Mouse (Mus musculus): ENCODE data around the gene Igf2r. TPM values are rescaled to one million over a fixed set of nuclear protein-coding genes. Genes with fewer than 3 reads are reported as not detected.
A peak's percentile ranks its signal among the peaks of the same experiment; 100 is the strongest.

Igf2r gene
- polyA plus RNA-seq, 1 experiment from 2014 or later = 45.0 TPM

DNA sequence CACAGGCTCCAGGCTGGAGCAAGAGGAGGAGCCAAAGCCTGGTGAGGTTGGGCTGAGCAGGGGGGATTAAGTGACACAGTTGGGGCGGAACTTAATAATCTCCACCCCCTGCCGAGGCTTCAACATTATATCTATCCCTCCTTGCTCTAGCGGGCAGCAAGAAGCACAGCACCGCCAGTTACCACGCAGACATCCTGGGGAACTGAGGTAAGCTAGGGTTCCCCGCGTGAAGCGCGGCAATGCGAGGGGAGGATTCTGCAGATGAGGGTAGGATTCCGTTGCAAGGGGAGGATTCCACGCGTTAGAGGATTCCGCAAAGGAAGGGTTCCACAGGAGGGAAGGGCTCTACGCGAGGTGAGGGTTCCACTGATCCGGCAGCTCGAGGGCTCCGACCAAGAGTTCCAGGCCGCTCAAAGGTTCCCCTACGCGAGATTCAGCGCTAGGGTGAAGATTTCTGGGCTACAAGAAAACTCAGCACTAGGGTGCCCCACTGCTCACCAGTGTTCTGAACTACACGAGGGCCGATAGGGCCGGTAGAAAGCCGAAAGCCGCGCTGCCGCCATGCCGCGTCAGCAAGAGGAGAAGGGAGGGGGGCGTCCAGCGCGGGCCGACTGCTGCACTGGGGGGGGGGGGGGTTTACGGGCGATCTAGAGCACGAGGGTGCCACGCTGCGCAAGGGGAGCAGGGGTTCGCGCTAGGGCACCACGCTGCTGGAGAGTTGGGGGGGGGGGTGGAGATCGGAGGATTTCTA is 28.1 kb downstream of the Igf2r start:
- Histone ChIP-seq H3K36me3 (peaks cover 89% of the 10 kb centered on the region), H3K4me1 (peaks cover 45% of the 10 kb centered on the region), H3K9me3 (peaks cover 18% of the 10 kb centered on the region), H3K27me3 (no peaks in the 10 kb centered on the region), H3K27ac (peak overlapping the region; percentile 92), H3K4me2 (peak overlapping the region; percentile 46; the same call in 1 of the 2 replicates), H3K4me3 (peak overlapping the region; percentile 60), H3K9ac (peak overlapping the region; percentile 44)
- WGBS = 55% methylated on average over 45 of the region's 45 CpGs
- peak; percentile 78; the same call in 1 of the 2 replicates for ATAC-seq (ENCODE audit: insufficient number of reproducible peaks, low FRiP score, low TSS enrichment, low read depth)

DNA sequence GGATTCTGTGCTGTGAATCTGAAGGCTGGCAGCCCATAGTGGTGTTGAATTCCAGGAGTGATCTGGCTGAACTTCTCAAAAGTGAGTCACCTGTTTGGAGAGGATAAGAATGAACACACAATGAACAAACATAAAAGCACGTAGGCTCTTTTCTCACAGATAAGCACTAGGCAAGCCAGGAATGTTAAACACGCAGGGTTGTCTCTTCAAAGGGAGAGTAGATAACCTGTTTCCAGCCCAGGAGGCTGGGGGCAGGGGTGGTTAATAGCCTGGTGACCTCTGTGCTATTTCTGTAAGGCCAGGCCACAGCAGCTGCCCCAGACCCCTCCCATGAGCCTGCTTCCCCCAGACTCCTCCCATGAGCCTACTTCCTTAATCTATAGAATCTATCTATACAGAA is 29.1 kb downstream of the Igf2r start:
- peaks cover 52% of the 10 kb centered on the region for H3K4me1 ChIP-seq
- H3K4me3 ChIP-seq = no peak overlapping the region
- H3K27ac ChIP-seq = peak overlapping the region; percentile 92
- H3K9me3 ChIP-seq = peaks cover 18% of the 10 kb centered on the region
- H3K4me2 ChIP-seq = no peak overlapping the region
- H3K27me3 ChIP-seq = no peaks in the 10 kb centered on the region
- H3K36me3 ChIP-seq = peaks cover 84% of the 10 kb centered on the region
- no peak overlapping the region for H3K9ac ChIP-seq
- 42% methylated on average over 2 of the region's 2 CpGs for WGBS
- no peak for ATAC-seq (ENCODE audit: insufficient number of reproducible peaks, low FRiP score, low TSS enrichment, low read depth)

DNA sequence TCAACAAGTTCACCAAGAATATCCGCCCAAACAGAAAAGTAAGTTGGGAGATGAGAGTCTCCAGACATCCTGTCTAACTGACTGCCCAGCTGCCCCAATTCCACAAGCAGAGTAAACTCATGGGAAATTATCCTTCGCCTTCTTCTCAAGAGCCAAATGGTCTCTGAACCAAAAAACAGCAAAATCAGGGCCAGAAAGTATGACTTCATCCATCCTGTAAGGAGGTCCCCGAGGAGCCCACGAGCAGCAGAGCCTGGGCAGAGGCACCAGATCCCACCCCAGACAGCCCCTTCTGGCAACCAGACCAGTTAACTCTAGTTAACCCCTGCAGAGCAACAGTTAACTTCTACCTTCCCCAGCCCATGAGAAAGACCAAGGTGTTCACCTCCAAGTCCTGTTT is 29.9 kb downstream of the Igf2r start:
- Histone ChIP-seq H3K9me3 (peaks cover 18% of the 10 kb centered on the region), H3K27me3 (no peaks in the 10 kb centered on the region), H3K4me3 (no peak overlapping the region), H3K4me1 (peaks cover 56% of the 10 kb centered on the region), H3K9ac (no peak overlapping the region), H3K36me3 (peaks cover 76% of the 10 kb centered on the region), H3K27ac (peak overlapping the region; percentile 92), H3K4me2 (no peak overlapping the region; the same call in 1 of the 2 replicates)
- 37% methylated on average over 4 of the region's 4 CpGs for WGBS
- ATAC-seq (ENCODE audit: insufficient number of reproducible peaks, low FRiP score, low TSS enrichment, low read depth) = no peak

DNA sequence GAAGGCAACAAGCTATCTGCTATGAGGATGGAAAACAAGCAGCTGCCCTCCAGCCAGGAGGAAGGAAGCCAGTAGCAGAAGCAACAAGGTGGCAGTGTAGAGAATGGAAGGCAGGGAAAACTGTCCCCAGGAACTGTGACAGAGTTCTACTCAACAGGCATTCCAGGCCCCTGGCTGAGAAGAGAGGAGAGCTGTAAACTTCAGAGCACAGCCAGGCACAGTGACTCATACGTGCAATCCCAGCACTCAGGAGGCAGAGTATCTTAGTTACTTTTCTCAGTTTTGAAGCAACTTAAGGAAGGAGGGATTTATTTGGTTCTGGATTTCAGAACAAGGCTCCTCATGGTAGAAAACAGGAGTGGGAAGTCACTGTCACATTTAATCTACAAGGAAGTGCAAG is 31.5 kb downstream of the Igf2r start:
- 34% methylated on average over 1 of the region's 1 CpGs for WGBS
- Histone ChIP-seq H3K36me3 (peaks cover 64% of the 10 kb centered on the region), H3K27me3 (no peaks in the 10 kb centered on the region), H3K4me3 (no peak overlapping the region), H3K9ac (no peak overlapping the region), H3K4me1 (peaks cover 54% of the 10 kb centered on the region), H3K9me3 (peaks cover 16% of the 10 kb centered on the region), H3K4me2 (no peak overlapping the region), H3K27ac (peak overlapping the region; percentile 92)
- no peak for ATAC-seq (ENCODE audit: insufficient number of reproducible peaks, low FRiP score, low TSS enrichment, low read depth)

DNA sequence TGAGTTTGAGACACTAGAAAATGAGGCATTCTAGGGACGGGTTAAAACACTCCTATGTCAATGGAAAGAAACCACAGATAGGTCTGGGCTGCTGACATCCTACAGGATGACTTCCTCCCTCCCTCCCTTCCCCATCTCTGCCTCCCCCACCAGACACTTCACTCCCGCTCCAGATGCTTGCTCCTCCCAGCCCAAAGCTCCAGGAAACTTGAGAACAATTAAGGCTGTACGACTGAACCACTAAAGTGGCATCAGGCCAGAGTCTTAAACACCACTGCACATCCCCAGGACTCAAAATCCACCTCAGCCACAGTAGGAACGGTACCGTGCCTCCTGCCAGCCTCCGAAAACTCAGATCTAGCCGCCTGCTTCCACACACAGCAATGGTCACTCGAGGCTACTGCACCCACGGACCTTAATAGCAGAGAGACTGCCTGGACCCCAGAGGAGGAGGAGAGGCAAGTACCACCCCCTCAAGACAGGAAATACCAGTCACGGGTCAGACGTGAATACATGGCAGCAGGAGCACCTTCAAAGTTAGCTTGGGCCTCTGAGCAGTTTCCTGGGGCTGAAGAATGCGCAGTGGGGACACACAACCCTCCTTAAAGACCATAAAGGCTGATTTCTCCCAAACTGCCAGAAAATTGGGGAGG is 35.1 kb downstream of the Igf2r start:
- H3K27ac ChIP-seq = peak overlapping the region; percentile 82
- no peaks in the 10 kb centered on the region for H3K9me3 ChIP-seq
- peaks cover 51% of the 10 kb centered on the region; the same call in 1 of the 2 replicates for H3K36me3 ChIP-seq
- peak overlapping the region; percentile 31; the same call in 1 of the 2 replicates for H3K4me2 ChIP-seq
- no peak overlapping the region for H3K4me3 ChIP-seq
- no peak overlapping the region for H3K9ac ChIP-seq
- no peaks in the 10 kb centered on the region for H3K27me3 ChIP-seq
- peaks cover 39% of the 10 kb centered on the region for H3K4me1 ChIP-seq
- no peak for ATAC-seq (ENCODE audit: insufficient number of reproducible peaks, low FRiP score, low TSS enrichment, low read depth)
- 16% methylated on average over 12 of the region's 12 CpGs for WGBS

DNA sequence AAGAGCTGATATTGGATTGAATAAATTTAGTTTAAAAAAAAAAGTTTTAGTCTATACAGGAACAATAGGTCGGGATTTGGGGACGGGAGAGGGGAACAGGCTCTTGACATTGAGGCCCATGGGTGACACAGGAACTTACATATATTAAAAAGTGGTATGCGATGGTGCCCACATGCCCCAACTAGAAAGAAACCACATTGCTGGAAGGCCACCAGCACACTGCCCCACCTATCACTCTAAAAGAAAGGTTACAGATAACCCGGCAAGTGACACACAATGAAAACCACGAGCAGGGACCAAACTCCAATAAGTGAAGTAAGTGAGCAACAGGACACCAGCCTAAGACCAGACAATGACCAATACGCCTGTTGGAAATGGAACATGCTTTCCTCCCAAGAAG is 36.3 kb downstream of the Igf2r start:
- Histone ChIP-seq H3K4me1 (peaks cover 38% of the 10 kb centered on the region), H3K4me3 (no peak overlapping the region), H3K27ac (no peak overlapping the region), H3K9ac (no peak overlapping the region), H3K4me2 (no peak overlapping the region), H3K27me3 (no peaks in the 10 kb centered on the region), H3K9me3 (no peaks in the 10 kb centered on the region), H3K36me3 (peaks cover 42% of the 10 kb centered on the region; the same call in 1 of the 2 replicates)
- WGBS = 88% methylated on average over 6 of the region's 6 CpGs
- ATAC-seq (ENCODE audit: insufficient number of reproducible peaks, low FRiP score, low TSS enrichment, low read depth) = no peak

DNA sequence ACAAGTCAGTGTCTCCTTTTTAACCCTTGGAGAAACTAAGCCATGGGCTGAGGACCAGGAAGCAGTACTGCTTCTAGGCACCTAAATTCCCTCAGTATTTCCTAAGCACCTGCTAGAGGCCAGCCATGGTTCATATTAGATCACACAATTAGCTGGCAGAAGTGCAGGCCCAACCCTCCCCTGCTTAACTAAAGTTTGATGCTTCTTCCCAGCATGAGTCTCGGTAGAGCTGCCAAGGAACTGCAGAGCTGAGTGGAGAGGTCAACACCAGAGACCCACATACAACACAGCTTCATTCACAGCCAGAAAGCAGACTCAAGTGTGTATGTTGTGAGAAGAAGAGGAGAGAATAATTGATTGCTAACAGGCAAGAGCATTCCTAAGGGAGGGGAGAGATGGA is 40.9 kb downstream of the Igf2r start:
- ATAC-seq (ENCODE audit: insufficient number of reproducible peaks, low FRiP score, low TSS enrichment, low read depth) = no peak
- no peak overlapping the region for H3K4me3 ChIP-seq
- peaks cover 28% of the 10 kb centered on the region for H3K36me3 ChIP-seq
- whole genome bisulfite sequencing = 39% methylated on average over 1 of the region's 1 CpGs
- no peaks in the 10 kb centered on the region for H3K27me3 ChIP-seq
- H3K9me3 ChIP-seq = no peaks in the 10 kb centered on the region
- no peak overlapping the region for H3K4me2 ChIP-seq
- H3K4me1 ChIP-seq = peaks cover 39% of the 10 kb centered on the region
- no peak overlapping the region for H3K27ac ChIP-seq
- no peak overlapping the region for H3K9ac ChIP-seq

DNA sequence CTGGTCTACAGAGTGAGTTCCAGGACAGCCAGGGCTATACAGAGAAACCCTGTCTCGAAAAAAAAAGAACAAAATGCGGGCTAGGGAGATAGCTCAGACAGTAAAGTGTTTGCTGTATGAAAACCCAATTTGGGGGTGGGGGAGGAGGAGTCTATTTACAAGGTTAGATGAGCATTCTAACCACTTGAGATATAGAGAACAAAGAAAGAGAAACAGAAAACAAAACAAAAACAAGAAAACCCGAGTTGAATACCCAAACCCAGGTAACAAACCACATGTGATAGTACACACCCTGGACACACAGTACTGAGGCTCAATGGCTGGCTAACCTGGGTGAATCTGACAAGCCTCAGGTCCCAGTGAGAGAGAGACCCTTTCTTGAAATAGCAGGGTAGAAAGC is 41.7 kb downstream of the Igf2r start:
- H3K9me3 ChIP-seq = no peaks in the 10 kb centered on the region
- H3K9ac ChIP-seq = no peak overlapping the region
- no peak for ATAC-seq (ENCODE audit: insufficient number of reproducible peaks, low FRiP score, low TSS enrichment, low read depth)
- 0 out of 2 replicates have a peak overlapping the region, but pooled peaks have one; percentile 8 for H3K27ac ChIP-seq
- 82% methylated on average over 3 of the region's 3 CpGs for WGBS
- H3K27me3 ChIP-seq = no peaks in the 10 kb centered on the region
- H3K4me2 ChIP-seq = no peak overlapping the region
- H3K36me3 ChIP-seq = peaks cover 22% of the 10 kb centered on the region
- H3K4me3 ChIP-seq = no peak overlapping the region
- peaks cover 43% of the 10 kb centered on the region for H3K4me1 ChIP-seq

DNA sequence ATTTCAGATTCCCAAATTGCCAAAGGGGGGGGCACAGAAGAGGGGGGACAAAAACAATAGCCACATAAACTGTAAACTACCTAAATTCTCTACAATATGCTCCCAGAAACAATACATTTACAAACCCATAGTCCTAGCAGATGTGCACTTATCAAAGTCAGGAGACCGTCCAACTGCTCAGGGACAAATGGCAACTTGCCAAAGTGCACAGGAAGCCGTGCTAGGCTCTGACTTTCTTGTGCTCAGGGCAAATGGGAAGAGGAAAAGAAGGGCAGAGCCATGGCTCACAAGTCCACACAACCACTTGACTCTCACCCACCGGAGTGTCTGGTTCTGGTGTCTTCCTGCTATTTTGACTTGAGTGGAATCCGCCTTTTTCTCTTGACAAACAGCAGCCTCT is 43.6 kb downstream of the Igf2r start:
- Histone ChIP-seq H3K4me2 (peak overlapping the region; percentile 5; the same call in 1 of the 2 replicates), H3K4me1 (peaks cover 60% of the 10 kb centered on the region), H3K9ac (no peak overlapping the region), H3K27me3 (no peaks in the 10 kb centered on the region), H3K27ac (peak overlapping the region; percentile 93), H3K36me3 (peaks cover 23% of the 10 kb centered on the region), H3K4me3 (no peak overlapping the region), H3K9me3 (no peaks in the 10 kb centered on the region)
- WGBS = 19% methylated on average over 4 of the region's 4 CpGs
- no peak for ATAC-seq (ENCODE audit: insufficient number of reproducible peaks, low FRiP score, low TSS enrichment, low read depth)

DNA sequence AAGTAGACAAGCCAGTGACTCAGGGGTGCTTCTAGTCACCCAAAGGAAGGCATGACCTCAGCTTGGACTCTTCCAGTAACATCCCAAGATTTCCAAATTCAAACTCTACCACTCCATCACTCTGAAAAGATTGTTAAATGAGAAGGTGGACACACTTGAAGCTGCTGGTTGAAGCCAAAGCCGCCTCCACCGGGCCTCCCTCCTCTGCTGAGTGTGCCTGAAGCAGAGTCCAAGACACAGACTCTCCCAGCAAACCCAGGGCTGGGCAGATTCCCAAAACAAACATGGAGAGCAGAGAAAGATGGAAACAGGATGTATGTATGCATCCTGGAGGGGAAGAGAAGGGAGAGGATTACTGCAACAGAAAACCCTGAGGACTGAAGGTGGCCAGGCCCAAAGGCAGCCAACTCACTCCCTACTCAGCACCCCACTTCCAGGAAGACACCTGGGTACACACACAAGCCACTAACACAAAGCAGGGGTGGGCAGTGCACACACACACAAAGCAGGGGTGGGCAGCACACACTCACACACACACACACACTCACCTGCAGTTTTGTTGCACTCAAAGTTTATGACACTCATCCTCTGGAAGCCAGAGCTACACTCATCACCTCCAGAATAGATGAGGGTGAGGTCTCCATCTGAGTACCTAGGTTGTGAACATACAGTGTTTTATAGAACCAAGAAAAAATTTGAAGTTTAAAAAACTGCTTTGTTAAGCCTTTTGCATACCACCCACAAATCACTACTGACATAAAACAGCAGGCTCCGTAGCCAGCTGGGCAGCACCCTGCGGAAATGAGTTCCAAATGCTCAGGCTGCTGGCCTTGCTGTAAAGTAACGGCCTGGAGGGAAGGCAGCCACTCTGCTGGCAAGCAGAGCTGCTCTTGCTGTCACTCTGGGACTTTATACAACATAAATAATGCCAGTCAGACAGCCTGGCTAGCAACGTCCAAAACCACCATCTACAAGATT is 44.4 kb downstream of the Igf2r start:
- Histone ChIP-seq H3K4me3 (no peak overlapping the region), H3K27me3 (no peaks in the 10 kb centered on the region), H3K9me3 (no peaks in the 10 kb centered on the region), H3K36me3 (peaks cover 20% of the 10 kb centered on the region), H3K27ac (peak overlapping the region; percentile 93), H3K4me2 (peak overlapping the region; percentile 19; the same call in 1 of the 2 replicates), H3K9ac (no peak overlapping the region), H3K4me1 (peaks cover 67% of the 10 kb centered on the region)
- ATAC-seq (ENCODE audit: insufficient number of reproducible peaks, low FRiP score, low TSS enrichment, low read depth) = peak; percentile 83
- 10% methylated on average over 6 of the region's 6 CpGs for WGBS

DNA sequence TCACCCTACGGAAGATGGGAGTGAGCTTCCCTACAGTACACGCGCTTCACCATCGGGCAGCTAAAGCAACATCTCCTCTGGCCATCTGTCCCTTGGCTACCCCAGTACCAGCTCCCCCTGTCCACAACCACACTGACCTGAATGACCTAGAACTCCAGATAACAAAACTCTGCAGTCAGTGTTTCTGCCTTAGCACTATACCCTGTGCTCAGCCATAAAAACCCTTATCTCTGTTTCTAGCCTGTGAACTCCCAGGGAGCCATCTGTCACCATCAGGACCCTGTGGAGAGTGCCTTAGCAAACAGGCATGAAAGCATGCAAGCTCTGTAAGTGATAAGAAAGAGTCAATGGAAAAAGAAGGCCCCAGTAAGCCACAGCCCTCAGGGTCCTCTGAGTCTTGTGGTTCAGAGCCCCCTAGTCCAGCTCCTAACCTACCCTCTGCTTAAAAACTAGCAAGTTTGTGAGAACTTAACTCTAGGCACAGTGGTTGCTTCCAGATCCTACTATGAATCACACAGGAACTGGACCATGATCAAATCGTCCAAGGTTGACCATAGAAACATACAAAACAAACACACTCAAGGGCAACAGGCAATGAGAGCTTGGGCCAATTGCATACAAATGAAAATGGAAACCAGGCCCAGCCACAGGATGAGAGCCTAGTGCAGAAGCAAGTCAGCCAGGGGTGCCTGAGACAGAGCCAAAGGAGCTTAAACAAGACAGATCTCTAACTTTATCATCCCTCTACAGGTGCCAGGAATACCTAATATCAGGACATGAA is 45.3 kb downstream of the Igf2r start:
- Histone ChIP-seq H3K9ac (no peak overlapping the region), H3K27me3 (no peaks in the 10 kb centered on the region), H3K4me3 (no peak overlapping the region), H3K9me3 (no peaks in the 10 kb centered on the region), H3K27ac (peak overlapping the region; percentile 93), H3K36me3 (peaks cover 26% of the 10 kb centered on the region), H3K4me1 (peaks cover 72% of the 10 kb centered on the region), H3K4me2 (no peak overlapping the region; the same call in 1 of the 2 replicates)
- WGBS = 78% methylated on average over 5 of the region's 5 CpGs
- peak; percentile 42; the same call in 1 of the 2 replicates for ATAC-seq (ENCODE audit: insufficient number of reproducible peaks, low FRiP score, low TSS enrichment, low read depth)
